Mouse (Mus musculus): ENCODE data around the gene Jph4. TPM values are rescaled to one million over a fixed set of nuclear protein-coding genes. Genes with fewer than 3 reads are reported as not detected.

The Jph4 gene
- polyA plus RNA-seq, 1 experiment from 2014 or later: 0.31 TPM

GRCm38 (mm10) chr14:55115846-55116245 lies 889 bp downstream of the Jph4 start:
- H3K36me3 ChIP-seq: no peaks in the 10 kb centered on the region
- no peaks in the 10 kb centered on the region for H3K9me3 ChIP-seq
- peak overlapping the region; percentile 100 for H3K4me2 ChIP-seq
- no peak overlapping the region for H3K9ac ChIP-seq
- WGBS: 2% methylated on average over 8 of the region's 8 CpGs
- no peak for ATAC-seq (ENCODE audit: extremely low read depth, insufficient number of reproducible peaks, low FRiP score, low TSS enrichment)
- peaks cover 78% of the 10 kb centered on the region for H3K27me3 ChIP-seq (replicated peaks)
- H3K4me3 ChIP-seq: peak overlapping the region; percentile 56
- no peak overlapping the region for H3K27ac ChIP-seq (replicated peaks)
- H3K4me1 ChIP-seq: peaks cover 34% of the 10 kb centered on the region

- Histone ChIP-seq H3K4me3 (peak overlapping the region; percentile 56), H3K9me3 (no peaks in the 10 kb centered on the region), H3K9ac (peak overlapping the region; percentile 71), H3K4me1 (peaks cover 34% of the 10 kb centered on the region), H3K27ac (replicated peaks) (no peak overlapping the region), H3K36me3 (no peaks in the 10 kb centered on the region), H3K4me2 (peak overlapping the region; percentile 100), H3K27me3 (replicated peaks) (peaks cover 86% of the 10 kb centered on the region)
- ATAC-seq (ENCODE audit: extremely low read depth, insufficient number of reproducible peaks, low FRiP score, low TSS enrichment): peak; percentile 21; the same call in 1 of the 2 replicates
- WGBS: under 1% methylated on average over 68 of the region's 78 CpGs
These were observed 1.7 kb downstream of the Jph4 start for GRCm38 (mm10) chr14:55114759-55115701.

GRCm38 (mm10) chr14:55113975-55114645 lies 2.6 kb downstream of the Jph4 start:
- H3K9ac ChIP-seq: peak overlapping the region; percentile 71

GRCm38 (mm10) chr14:55113351-55113974 lies 3.3 kb downstream of the Jph4 start:
- ATAC-seq (ENCODE audit: extremely low read depth, insufficient number of reproducible peaks, low FRiP score, low TSS enrichment): no peak
- H3K4me2 ChIP-seq: peak overlapping the region; percentile 100
- 59% methylated on average over 50 of the region's 51 CpGs for WGBS
- H3K9me3 ChIP-seq: no peaks in the 10 kb centered on the region
- no peak overlapping the region for H3K9ac ChIP-seq
- no peaks in the 10 kb centered on the region for H3K36me3 ChIP-seq
- peaks cover 98% of the 10 kb centered on the region for H3K27me3 ChIP-seq (replicated peaks)
- H3K4me3 ChIP-seq: peak overlapping the region; percentile 56; the same call in 1 of the 2 replicates
- H3K4me1 ChIP-seq: peaks cover 44% of the 10 kb centered on the region
- H3K27ac ChIP-seq (replicated peaks): no peak overlapping the region

More at GRCm38 (mm10) chr14:55113975-55114645, 2.6 kb downstream of the Jph4 start:
- WGBS: 6% methylated on average over 26 of the region's 26 CpGs
- H3K4me3 ChIP-seq: peak overlapping the region; percentile 56
- H3K36me3 ChIP-seq: no peaks in the 10 kb centered on the region
- peaks cover 92% of the 10 kb centered on the region for H3K27me3 ChIP-seq (replicated peaks)
- no peak overlapping the region for H3K27ac ChIP-seq (replicated peaks)
- peak overlapping the region; percentile 100 for H3K4me2 ChIP-seq
- no peaks in the 10 kb centered on the region for H3K9me3 ChIP-seq
- no peak for ATAC-seq (ENCODE audit: extremely low read depth, insufficient number of reproducible peaks, low FRiP score, low TSS enrichment)
- peaks cover 39% of the 10 kb centered on the region for H3K4me1 ChIP-seq

GRCm38 (mm10) chr14:55111720-55112119 lies 5.0 kb downstream of the Jph4 start:
- Histone ChIP-seq H3K4me1 (peaks cover 43% of the 10 kb centered on the region), H3K4me2 (no peak overlapping the region), H3K4me3 (no peak overlapping the region), H3K27me3 (replicated peaks) (peaks cover 97% of the 10 kb centered on the region), H3K27ac (replicated peaks) (no peak overlapping the region), H3K9ac (no peak overlapping the region), H3K36me3 (no peaks in the 10 kb centered on the region), H3K9me3 (no peaks in the 10 kb centered on the region)
- ATAC-seq (ENCODE audit: extremely low read depth, insufficient number of reproducible peaks, low FRiP score, low TSS enrichment): no peak
- 72% methylated on average over 2 of the region's 2 CpGs for WGBS

- Histone ChIP-seq H3K36me3 (no peaks in the 10 kb centered on the region), H3K27ac (replicated peaks) (no peak overlapping the region), H3K9me3 (no peaks in the 10 kb centered on the region), H3K27me3 (replicated peaks) (peaks cover 81% of the 10 kb centered on the region), H3K4me1 (peaks cover 38% of the 10 kb centered on the region), H3K9ac (no peak overlapping the region), H3K4me3 (no peak overlapping the region), H3K4me2 (no peak overlapping the region)
- ATAC-seq (ENCODE audit: extremely low read depth, insufficient number of reproducible peaks, low FRiP score, low TSS enrichment): no peak
- 19% methylated on average over 9 of the region's 9 CpGs for WGBS
These were observed 6.7 kb downstream of the Jph4 start for GRCm38 (mm10) chr14:55110076-55110475.

GRCm38 (mm10) chr14:55109048-55109873 lies 7.5 kb downstream of the Jph4 start:
- Histone ChIP-seq H3K36me3 (no peaks in the 10 kb centered on the region), H3K9ac (peak overlapping the region; percentile 37; the same call in 1 of the 2 replicates), H3K4me3 (peak overlapping the region; percentile 4; the same call in 1 of the 2 replicates), H3K4me2 (peak overlapping the region; percentile 16), H3K4me1 (peaks cover 35% of the 10 kb centered on the region), H3K9me3 (no peaks in the 10 kb centered on the region), H3K27me3 (replicated peaks) (peaks cover 77% of the 10 kb centered on the region), H3K27ac (replicated peaks) (no peak overlapping the region)
- ATAC-seq (ENCODE audit: extremely low read depth, insufficient number of reproducible peaks, low FRiP score, low TSS enrichment): no peak
- WGBS: 13% methylated on average over 21 of the region's 21 CpGs

- WGBS: 31% methylated on average over 9 of the region's 9 CpGs
- H3K9ac ChIP-seq: no peak overlapping the region
- no peak for ATAC-seq (ENCODE audit: extremely low read depth, insufficient number of reproducible peaks, low FRiP score, low TSS enrichment)
- H3K4me3 ChIP-seq: no peak overlapping the region
- no peaks in the 10 kb centered on the region for H3K36me3 ChIP-seq
- H3K4me2 ChIP-seq: no peak overlapping the region
- peaks cover 69% of the 10 kb centered on the region for H3K27me3 ChIP-seq (replicated peaks)
- H3K27ac ChIP-seq (replicated peaks): no peak overlapping the region
- H3K9me3 ChIP-seq: no peaks in the 10 kb centered on the region
- peaks cover 29% of the 10 kb centered on the region for H3K4me1 ChIP-seq
These were observed 8.4 kb downstream of the Jph4 start for GRCm38 (mm10) chr14:55108202-55108870.

GRCm38 (mm10) chr14:55106990-55107389 lies 9.7 kb downstream of the Jph4 start:
- Histone ChIP-seq H3K27me3 (replicated peaks) (peaks cover 64% of the 10 kb centered on the region), H3K27ac (replicated peaks) (no peak overlapping the region), H3K4me2 (no peak overlapping the region; the same call in 1 of the 2 replicates), H3K4me3 (no peak overlapping the region), H3K9me3 (no peaks in the 10 kb centered on the region), H3K9ac (no peak overlapping the region; the same call in 1 of the 2 replicates), H3K4me1 (peaks cover 27% of the 10 kb centered on the region), H3K36me3 (0 out of 2 replicates have a peak, but pooled peaks cover 4% of the 10 kb centered on the region)
- WGBS: 68% methylated on average over 8 of the region's 8 CpGs
- ATAC-seq (ENCODE audit: extremely low read depth, insufficient number of reproducible peaks, low FRiP score, low TSS enrichment): no peak

All from heart, embryonic 13.5 days (tissue).